In the genomic region with DNA sequence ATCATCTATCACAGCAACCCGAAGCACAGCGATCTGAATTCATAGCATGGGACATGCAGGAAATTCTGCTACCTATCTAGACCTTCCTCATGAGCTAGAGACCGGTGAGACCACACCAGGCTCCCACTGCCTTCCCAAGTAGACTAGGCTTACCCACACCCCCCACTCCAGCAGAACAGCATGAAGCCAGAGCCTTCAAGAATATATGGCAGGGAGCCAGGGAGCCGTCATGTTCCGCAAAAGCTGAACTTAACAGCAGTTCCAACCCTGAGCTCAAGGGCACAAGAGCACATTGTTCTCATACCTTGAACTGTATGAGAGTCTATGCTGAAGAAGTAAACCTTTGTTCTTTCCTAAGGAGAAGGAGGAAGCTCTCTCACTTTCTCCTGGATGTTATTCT, we compare ENCODE assay signal across 8 mouse cellular contexts. TPM values are rescaled to one million over a fixed set of nuclear protein-coding genes. Genes with fewer than 3 reads are reported as not detected.
A peak's percentile ranks its signal among the peaks of the same experiment; 100 is the strongest.
DNase-seq lines count a peak whose midpoint lies in the region; ATAC-seq lines count a peak whose summit lies in the region.
"Had no signal": no experiment of that assay in that cellular context is flagged by ENCODE, and none has a peak within 500 bp of the region (broad histone marks: within the 10 kb centered on the region; RNA-seq: fewer than 3 reads in every experiment).

No protein-coding gene starts in this region.

- no peaks in the 10 kb centered on the region for H3K36me3 ChIP-seq in hindbrain, embryonic 15.5 days
- no peaks in the 10 kb centered on the region for H3K36me3 ChIP-seq in hindbrain, embryonic 11.5 days (ENCODE audit: control insufficient read depth, insufficient read depth, low read length)
- H3K36me3 ChIP-seq in lung, embryonic 15.5 days, result no peaks in the 10 kb centered on the region

- no peaks in the 10 kb centered on the region for H3K27me3 ChIP-seq in hindbrain, embryonic 15.5 days
- H3K27me3 ChIP-seq in hindbrain, embryonic 11.5 days (ENCODE audit: control insufficient read depth, insufficient read depth, low read length), result no peaks in the 10 kb centered on the region
- H3K27me3 ChIP-seq in lung, embryonic 15.5 days, result no peaks in the 10 kb centered on the region

- peak overlapping the region; percentile 7; the same call in 1 of the 2 replicates for H3K4me3 ChIP-seq in hindbrain, embryonic 15.5 days
- H3K4me3 ChIP-seq in hindbrain, embryonic 11.5 days (ENCODE audit: low read depth, low read length), result no peak overlapping the region
- H3K4me3 ChIP-seq in lung, embryonic 15.5 days, result peak overlapping the region; percentile 10; the same call in 1 of the 2 replicates

- H3K27ac ChIP-seq in hindbrain, embryonic 15.5 days (replicated peaks), result no peak overlapping the region
- H3K27ac ChIP-seq in hindbrain, embryonic 11.5 days (ENCODE audit: low read depth, low read length), result no peak overlapping the region
- H3K27ac ChIP-seq in lung, embryonic 15.5 days, result peak overlapping the region; percentile 90

- no peak overlapping the region for H3K9ac ChIP-seq in hindbrain, embryonic 15.5 days
- no peak overlapping the region for H3K9ac ChIP-seq in hindbrain, embryonic 11.5 days (ENCODE audit: low read depth, low read length)
- no peak overlapping the region for H3K9ac ChIP-seq in lung, embryonic 15.5 days

- 56% methylated on average over 5 of the region's 5 CpGs for WGBS in hindbrain, embryonic 15.5 days
- 85% methylated on average over 5 of the region's 5 CpGs for WGBS in hindbrain, embryonic 11.5 days
- 35% methylated on average over 5 of the region's 5 CpGs for WGBS in lung, embryonic 15.5 days

- H3K4me1 ChIP-seq in hindbrain, embryonic 15.5 days (replicated peaks), result no peaks in the 10 kb centered on the region
- H3K4me1 ChIP-seq in hindbrain, embryonic 11.5 days (replicated peaks; ENCODE audit: control insufficient read depth, insufficient read depth, low read length), result no peaks in the 10 kb centered on the region
- H3K4me1 ChIP-seq in lung, embryonic 15.5 days, result peaks cover 24% of the 10 kb centered on the region

- H3K4me2 ChIP-seq in hindbrain, embryonic 15.5 days, result peak overlapping the region; percentile 41
- H3K4me2 ChIP-seq in hindbrain, embryonic 11.5 days (replicated peaks; ENCODE audit: low read depth, low read length), result no peak overlapping the region
- H3K4me2 ChIP-seq in lung, embryonic 15.5 days, result peak overlapping the region; percentile 47

- no peak for ATAC-seq in hindbrain, embryonic 15.5 days (ENCODE audit: low FRiP score, low read depth)
- ATAC-seq in hindbrain, embryonic 11.5 days (ENCODE audit: low FRiP score), result no peak
- peak; percentile 76 for ATAC-seq in lung, embryonic 15.5 days (ENCODE audit: borderline replicate concordance, extremely low read depth, low FRiP score, low TSS enrichment)

- no peak for DNase-seq in hindbrain, embryonic 11.5 days (ENCODE audit: low spot score)
- peak; percentile 23 for DNase-seq in adrenal gland, postnatal 25 days
- DNase-seq in cerebellum, adult 9-11 months, result peak; percentile 57
- DNase-seq in spleen, adult 18-20 months, result no peak
- DNase-seq in urinary bladder, postnatal 25 days (ENCODE audit: low spot score), result no peak
- DNase-seq: kidney, adult 18-20 months had no signal

- no peaks in the 10 kb centered on the region for H3K9me3 ChIP-seq in hindbrain, embryonic 15.5 days
- H3K9me3 ChIP-seq in hindbrain, embryonic 11.5 days (ENCODE audit: control insufficient read depth, low read length), result no peaks in the 10 kb centered on the region
- H3K9me3 ChIP-seq in lung, embryonic 15.5 days, result no peaks in the 10 kb centered on the region

RNA-seq across cellular contexts. Expression of a gene that starts 32.4 kb away (rescaled TPM):
- 2.5 and 3.2 TPM in 2 replicates for polyA plus RNA-seq in hindbrain, embryonic 15.5 days (2015; fragmentation: Nextera tagmentation; extraction: Ambion mirVana)
- 0.66 and 0.84 TPM in 2 replicates for polyA plus RNA-seq in hindbrain, embryonic 11.5 days (2014; fragmentation: Nextera tagmentation; extraction: Ambion mirVana)
- total RNA-seq in adrenal gland, postnatal 25 days (2021), result 2.6 and 2.7 TPM in 2 replicates
- polyA plus RNA-seq in lung, embryonic 15.5 days (2015; fragmentation: Nextera tagmentation; extraction: Ambion mirVana), result 9.9 and 12.1 TPM in 2 replicates

Comparison
In these comparisons a context has a peak if more than half of its experiments do, and no peak if none do; other contexts are left out.
1. DNase-seq: peak in adrenal gland, postnatal 25 days (single experiment) and cerebellum, adult 9-11 months (single experiment); none in hindbrain, embryonic 11.5 days (single experiment), spleen, adult 18-20 months (0 of 2) and urinary bladder, postnatal 25 days (single experiment).